Mouse (Mus musculus) lung, postnatal 0 days (tissue): ENCODE measurements around the gene Ikbip.

Source experiments
- CTCF ChIP-seq: IDR thresholded peaks from 2 replicates; pipeline ENCODE4 v1.5.1; 2016; ENCODE audit warnings: antibody characterized with exemption, mild to moderate bottlenecking
- EP300 ChIP-seq: IDR thresholded peaks from 2 replicates; pipeline ENCODE4 v1.6.1; 2016; ENCODE audit warnings: antibody characterized with exemption, mild to moderate bottlenecking, control low read depth

DNA sequence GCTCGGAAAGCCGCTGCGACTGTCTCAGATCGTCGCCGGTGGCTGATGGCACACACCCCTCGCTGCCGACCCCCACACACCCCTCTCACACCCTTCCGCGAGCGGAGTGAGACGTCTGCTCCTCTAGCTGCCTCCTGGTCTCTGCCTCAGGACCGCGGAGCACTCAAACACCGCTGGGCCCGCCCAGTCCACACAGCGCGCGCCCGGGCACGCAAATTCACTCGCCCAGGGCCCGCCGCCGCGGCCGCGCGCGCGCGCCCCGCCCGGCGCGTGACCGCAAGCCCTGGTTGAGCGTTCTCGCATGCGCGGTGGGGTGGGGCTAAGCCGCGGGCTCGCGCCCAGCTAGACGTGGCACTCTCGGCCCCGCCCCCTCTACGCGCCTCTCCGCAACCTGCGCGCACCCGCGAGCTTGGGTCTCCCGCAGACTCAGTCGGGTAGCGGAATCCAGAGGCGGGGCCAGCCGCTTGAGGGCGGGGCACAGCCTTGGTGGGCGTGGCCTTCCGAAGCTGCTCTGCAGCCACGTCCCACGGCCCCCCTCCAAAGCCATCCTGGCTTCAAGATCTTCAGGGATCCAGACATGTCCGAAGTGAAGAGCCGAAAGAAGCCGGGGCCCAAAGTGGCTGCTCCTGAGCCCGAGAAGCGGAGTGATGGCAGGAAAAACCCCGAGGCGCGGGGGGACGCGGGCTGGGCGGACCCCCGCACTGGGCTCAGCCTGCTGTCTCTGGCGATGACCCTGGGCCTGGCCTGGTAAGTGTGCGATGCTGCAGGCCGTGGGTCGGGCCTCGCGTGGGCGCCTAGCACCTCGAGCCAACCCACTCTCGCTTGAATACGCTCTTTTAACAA is at the start of gene Ikbip, which contains the start of gene Apaf1:
- no peak for TF ChIP-seq CTCF
- TF ChIP-seq EP300, result no peak
